9 mouse cellular contexts compared by ENCODE assay signal in the genomic region with DNA sequence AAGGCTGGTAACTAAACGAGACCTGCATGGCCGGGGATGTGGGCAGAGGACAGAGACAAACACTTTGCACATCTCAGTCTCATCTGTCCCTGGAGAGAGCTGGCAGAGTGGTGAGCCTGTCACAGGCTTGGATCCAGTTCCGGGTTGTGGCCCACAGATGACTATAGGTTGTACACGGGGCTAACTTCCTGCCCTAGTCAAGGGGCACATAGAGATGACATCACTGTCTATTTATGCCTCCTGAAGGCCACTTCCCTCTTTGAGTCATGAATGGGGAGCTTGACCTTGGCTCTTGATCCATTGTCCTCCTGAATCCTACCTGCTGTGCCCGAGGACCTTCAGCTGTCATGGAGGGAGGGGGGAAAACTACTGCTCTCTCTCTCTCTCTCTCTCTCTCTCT. TPM values are rescaled to one million over a fixed set of nuclear protein-coding genes. Genes with fewer than 3 reads are reported as not detected.
DNase-seq lines count a peak whose midpoint lies in the region; ATAC-seq and TF ChIP-seq lines count a peak whose summit lies in the region.
"Had no signal": no experiment of that assay in that cellular context is flagged by ENCODE, and none has a peak within 500 bp of the region (broad histone marks: within the 10 kb centered on the region; RNA-seq: fewer than 3 reads in every experiment).

No protein-coding gene starts in this region.

- no peak for TF ChIP-seq CTCF in liver, embryonic 14.5 days (IDR thresholded peaks at IDR 0.05; ENCODE audit: low read depth)

- no peak overlapping the region for H3K27ac ChIP-seq in neural tube, embryonic 12.5 days
- peak overlapping the region; percentile 16; the same call in 1 of the 2 replicates for H3K27ac ChIP-seq in liver, embryonic 14.5 days
- no peak overlapping the region for H3K27ac ChIP-seq in stomach, embryonic 16.5 days (ENCODE audit: low read length)
- H3K27ac ChIP-seq: embryonic facial prominence, embryonic 13.5 days had no signal

- no peak overlapping the region for H3K9ac ChIP-seq in neural tube, embryonic 12.5 days
- H3K9ac ChIP-seq in liver, embryonic 14.5 days (replicated peaks) = no peak overlapping the region
- 0 out of 2 replicates have a peak overlapping the region, but pooled peaks have one; percentile 24 for H3K9ac ChIP-seq in stomach, embryonic 16.5 days (ENCODE audit: low read length)
- H3K9ac ChIP-seq: embryonic facial prominence, embryonic 13.5 days had no signal

- no peaks in the 10 kb centered on the region for H3K9me3 ChIP-seq in neural tube, embryonic 12.5 days
- H3K9me3 ChIP-seq in liver, embryonic 14.5 days (ENCODE audit: control insufficient read depth, low read length) = no peaks in the 10 kb centered on the region
- no peaks in the 10 kb centered on the region for H3K9me3 ChIP-seq in stomach, embryonic 16.5 days (replicated peaks; ENCODE audit: control insufficient read depth, low read length)
- H3K9me3 ChIP-seq: embryonic facial prominence, embryonic 13.5 days had no signal

- DNase-seq in embryo, embryonic 10 days (ENCODE audit: low spot score) = peak; percentile 39
- DNase-seq in embryo, embryonic 11 days = no peak
- no peak for DNase-seq in neural tube, embryonic 10.5 days (ENCODE audit: extremely low spot score, low spot score)
- no peak for DNase-seq in liver, embryonic 14.5 days (ENCODE audit: low read depth in 3 of 3, low spot score in 3 of 3)
- no peak for DNase-seq in thymus, postnatal 14 days
- no peak for DNase-seq in kidney, postnatal 36 days

- WGBS in neural tube, embryonic 12.5 days = 43% methylated on average over 5 of the region's 5 CpGs
- WGBS in liver, embryonic 14.5 days (ENCODE audit: insufficient replicate concordance) = 41% methylated on average over 5 of the region's 5 CpGs
- 37% methylated on average over 5 of the region's 5 CpGs for WGBS in stomach, embryonic 16.5 days

- 0 out of 2 replicates have a peak overlapping the region, but pooled peaks have one; percentile 16 for H3K4me2 ChIP-seq in neural tube, embryonic 12.5 days (replicated peaks)
- peak overlapping the region; percentile 21 for H3K4me2 ChIP-seq in liver, embryonic 14.5 days (ENCODE audit: low read depth)
- no peak overlapping the region for H3K4me2 ChIP-seq in stomach, embryonic 16.5 days (ENCODE audit: low read depth, low read length)
- H3K4me2 ChIP-seq: embryonic facial prominence, embryonic 13.5 days had no signal

- no peak for TF ChIP-seq EP300 in liver, embryonic 14.5 days (IDR thresholded peaks at IDR 0.05; ENCODE audit: low read depth)

- no peaks in the 10 kb centered on the region for H3K27me3 ChIP-seq in neural tube, embryonic 12.5 days (replicated peaks)
- no peaks in the 10 kb centered on the region for H3K27me3 ChIP-seq in liver, embryonic 14.5 days (ENCODE audit: control insufficient read depth, insufficient read depth, low read length)
- H3K27me3 ChIP-seq in stomach, embryonic 16.5 days (ENCODE audit: control insufficient read depth, insufficient read depth, low read length) = no peaks in the 10 kb centered on the region
- H3K27me3 ChIP-seq: embryonic facial prominence, embryonic 13.5 days had no signal

- H3K36me3 ChIP-seq in neural tube, embryonic 12.5 days = no peaks in the 10 kb centered on the region
- no peaks in the 10 kb centered on the region for H3K36me3 ChIP-seq in liver, embryonic 14.5 days (replicated peaks; ENCODE audit: control insufficient read depth, insufficient read depth, low read depth)
- no peaks in the 10 kb centered on the region for H3K36me3 ChIP-seq in stomach, embryonic 16.5 days (ENCODE audit: control insufficient read depth, insufficient read depth, low read length)
- H3K36me3 ChIP-seq: embryonic facial prominence, embryonic 13.5 days had no signal

- H3K4me3 ChIP-seq in neural tube, embryonic 12.5 days = no peak overlapping the region
- H3K4me3 ChIP-seq in liver, embryonic 14.5 days (ENCODE audit: insufficient read depth in 1 of 2, low read depth in 2 of 2, low read length in 2 of 2) = no peak overlapping the region
- no peak overlapping the region for H3K4me3 ChIP-seq in stomach, embryonic 16.5 days (replicated peaks; ENCODE audit: low read length)
- H3K4me3 ChIP-seq: embryonic facial prominence, embryonic 13.5 days had no signal

- H3K4me1 ChIP-seq in neural tube, embryonic 12.5 days = peaks cover 96% of the 10 kb centered on the region
- H3K4me1 ChIP-seq in liver, embryonic 14.5 days (replicated peaks; ENCODE audit: control insufficient read depth in 2 of 2, insufficient read depth in 2 of 2, low read length in 1 of 2) = peaks cover 47 to 75% of the 10 kb centered on the region in 2 experiments
- H3K4me1 ChIP-seq in stomach, embryonic 16.5 days (ENCODE audit: control insufficient read depth, insufficient read depth, low read length) = peaks cover 84% of the 10 kb centered on the region

- ATAC-seq in neural tube, embryonic 12.5 days (ENCODE audit: low FRiP score, low read depth) = no peak
- ATAC-seq in liver, embryonic 14.5 days (ENCODE audit: insufficient read depth) = no peak
- ATAC-seq in stomach, embryonic 16.5 days (ENCODE audit: insufficient read depth, low FRiP score) = no peak

RNA-seq across cellular contexts. Expression of a gene that starts 25.1 kb away (rescaled TPM):
- polyA plus RNA-seq in neural tube, embryonic 12.5 days (2016; fragmentation: Nextera tagmentation; extraction: Ambion mirVana) = 62.2 and 63.4 TPM in 2 replicates
- polyA plus RNA-seq in liver, embryonic 14.5 days (2012; rRNA removed) = 3.4 and 3.6 TPM in 2 replicates
- polyA plus RNA-seq in liver, embryonic 14.5 days (2014; fragmentation: Nextera tagmentation; extraction: Ambion mirVana) = 4.0 and 4.6 TPM in 2 replicates
- 24.0 and 26.3 TPM in 2 replicates for polyA plus RNA-seq in stomach, embryonic 16.5 days (2015; fragmentation: Nextera tagmentation; extraction: Ambion mirVana)
